ENCODE assay signal across 8 mouse cellular contexts in genomic region chr10:96132161-96132560, GRCm38 (mm10). TPM values are rescaled to one million over a fixed set of nuclear protein-coding genes. Genes with fewer than 3 reads are reported as not detected.
DNase-seq lines count a peak whose midpoint lies in the region; ATAC-seq and TF ChIP-seq lines count a peak whose summit lies in the region.

No protein-coding gene starts in this region.

- no peaks in the 10 kb centered on the region for H3K36me3 ChIP-seq in kidney, adult 2 months (ENCODE audit: control insufficient read depth, insufficient read depth, low read length)
- H3K36me3 ChIP-seq in midbrain, embryonic 16.5 days (ENCODE audit: control insufficient read depth, insufficient read depth, low read length) = no peaks in the 10 kb centered on the region
- H3K36me3 ChIP-seq in stomach, postnatal 0 days (ENCODE audit: control insufficient read depth, insufficient read depth, low read length) = no peaks in the 10 kb centered on the region

- WGBS in kidney, adult 2 months = 16% methylated on average over 6 of the region's 6 CpGs
- 38% methylated on average over 6 of the region's 6 CpGs for WGBS in midbrain, embryonic 16.5 days
- WGBS in stomach, postnatal 0 days = 32% methylated on average over 6 of the region's 6 CpGs

- peak; percentile 47 for DNase-seq in urinary bladder, postnatal 14 days (ENCODE audit: low spot score)
- DNase-seq in urinary bladder, postnatal 4 days (ENCODE audit: low spot score in 2 of 2) = no peak
- DNase-seq in cerebellum, postnatal 25 days = peak; percentile 63 to 80
- DNase-seq in gastrocnemius, adult 2 months = peak; percentile 39
- peak; percentile 55 for DNase-seq in kidney, adult 2 months
- peak; percentile 66 for DNase-seq in left cerebral cortex, postnatal 4 days
- DNase-seq in stomach, postnatal 0 days (ENCODE audit: low spot score) = peak; percentile 36

- intact Hi-C loops in gastrocnemius, adult 2 months (cut with DNase I) = loop anchor here (2.0 kb wide), 1 partner anchor 1179 kb away; no protein-coding TSS in a partner anchor
- intact Hi-C loops in left cerebral cortex, postnatal 4 days (cut with DNase I) = loop anchor here (2.0 to 5.0 kb wide), 2 partner anchors 81 to 1210 kb away; no protein-coding TSS in a partner anchor

- TF ChIP-seq EP300 in stomach, postnatal 0 days (optimal IDR thresholded peaks at IDR 0.05) = no peak

- no peaks in the 10 kb centered on the region for H3K27me3 ChIP-seq in kidney, adult 2 months (replicated peaks; ENCODE audit: control insufficient read depth, insufficient read depth, low read length)
- H3K27me3 ChIP-seq in midbrain, embryonic 16.5 days (ENCODE audit: control insufficient read depth, insufficient read depth, low read depth, low read length) = no peaks in the 10 kb centered on the region
- no peaks in the 10 kb centered on the region for H3K27me3 ChIP-seq in stomach, postnatal 0 days (ENCODE audit: control insufficient read depth, insufficient read depth, low read length)

- no peaks in the 10 kb centered on the region for H3K9me3 ChIP-seq in midbrain, embryonic 16.5 days (replicated peaks; ENCODE audit: control insufficient read depth, low read length, poor library complexity, severe bottlenecking)
- H3K9me3 ChIP-seq in stomach, postnatal 0 days (ENCODE audit: control insufficient read depth, low read length) = no peaks in the 10 kb centered on the region

- ATAC-seq in midbrain, embryonic 16.5 days = peak; percentile 70
- no peak for ATAC-seq in stomach, postnatal 0 days (ENCODE audit: low FRiP score, low TSS enrichment)

- peak; percentile 74 for TF ChIP-seq CTCF in gastrocnemius, adult 2 months (IDR thresholded peaks at IDR 0.05)
- peak; percentile 53 for TF ChIP-seq CTCF in kidney, adult 2 months (conservative IDR thresholded peaks at IDR 0.05; ENCODE audit: insufficient read depth, insufficient read length, low read depth, low read length)
- TF ChIP-seq CTCF in stomach, postnatal 0 days (IDR thresholded peaks at IDR 0.05; ENCODE audit: low read depth) = peak; percentile 87

- no peak overlapping the region for H3K9ac ChIP-seq in midbrain, embryonic 16.5 days (ENCODE audit: low read depth, low read length)
- no peak overlapping the region for H3K9ac ChIP-seq in stomach, postnatal 0 days (ENCODE audit: low read length)

- TF ChIP-seq POLR2A in kidney, adult 2 months (IDR thresholded peaks at IDR 0.05; ENCODE audit: low read depth, low read length) = no peak

- no peak overlapping the region for H3K4me3 ChIP-seq in gastrocnemius, adult 2 months
- no peak overlapping the region for H3K4me3 ChIP-seq in kidney, adult 2 months (ENCODE audit: insufficient read depth, low read depth, low read length)
- H3K4me3 ChIP-seq in midbrain, embryonic 16.5 days (ENCODE audit: low read depth, low read length) = no peak overlapping the region
- H3K4me3 ChIP-seq in stomach, postnatal 0 days (ENCODE audit: low read depth, low read length) = no peak overlapping the region

- no peaks in the 10 kb centered on the region for H3K4me1 ChIP-seq in kidney, adult 2 months (ENCODE audit: control insufficient read depth, insufficient read depth, low read length)
- H3K4me1 ChIP-seq in midbrain, embryonic 16.5 days (ENCODE audit: control insufficient read depth, insufficient read depth, low read length) = no peaks in the 10 kb centered on the region
- H3K4me1 ChIP-seq in stomach, postnatal 0 days (replicated peaks; ENCODE audit: control insufficient read depth, insufficient read depth) = no peaks in the 10 kb centered on the region

- no peak overlapping the region for H3K4me2 ChIP-seq in midbrain, embryonic 16.5 days (ENCODE audit: low read length)
- H3K4me2 ChIP-seq in stomach, postnatal 0 days (replicated peaks; ENCODE audit: low read depth) = no peak overlapping the region

- H3K27ac ChIP-seq in gastrocnemius, adult 2 months = no peak overlapping the region
- no peak overlapping the region for H3K27ac ChIP-seq in kidney, adult 2 months (ENCODE audit: insufficient read depth, low read depth, low read length)
- H3K27ac ChIP-seq in midbrain, embryonic 16.5 days (ENCODE audit: low read length) = no peak overlapping the region
- no peak overlapping the region for H3K27ac ChIP-seq in stomach, postnatal 0 days (replicated peaks)

RNA-seq across cellular contexts. Expression of gene Gm5426, which starts 4.2 kb away (rescaled TPM):
- not detected for total RNA-seq in gastrocnemius, adult 2 months (2021)
- not detected in 2 replicates for polyA plus RNA-seq in kidney, adult 2 months (2012; rRNA removed)
- not detected for total RNA-seq in left cerebral cortex, postnatal 4 days (2021)
- not detected in 2 replicates for polyA plus RNA-seq in midbrain, embryonic 16.5 days (2015; fragmentation: Nextera tagmentation; extraction: Ambion mirVana)
- polyA plus RNA-seq in stomach, postnatal 0 days (2015; fragmentation: Nextera tagmentation; extraction: Ambion mirVana) = not detected in 2 replicates

Comparison
In these comparisons a context has a peak if more than half of its experiments do, and no peak if none do; other contexts are left out.
1. DNase-seq: peak in urinary bladder, postnatal 14 days (single experiment), cerebellum, postnatal 25 days (2 of 2), gastrocnemius, adult 2 months (single experiment), kidney, adult 2 months (single experiment), left cerebral cortex, postnatal 4 days (single experiment) and stomach, postnatal 0 days (single experiment); none in urinary bladder, postnatal 4 days (0 of 2).
2. Peak in every context shown above with its lines, with median percentiles within 50 percentile points of each other: CTCF ChIP-seq.